Mouse (Mus musculus) liver, embryonic 14.5 days (tissue): Measurements from ENCODE around the gene Wasf2. TPM values are rescaled to one million over a fixed set of nuclear protein-coding genes. Genes with fewer than 3 reads are reported as not detected.
A peak's percentile ranks its signal among the peaks of the same experiment; 100 is the strongest.

Source experiments
- ATAC-seq: fragments of 200-750 bp; cut with Nextera tagmentation; 2 replicates; pipeline ENCODE4 v1.8.0; 2017; ENCODE audit warnings: moderate number of reproducible peaks, mild to moderate bottlenecking, moderate library complexity; ENCODE audit not compliant: insufficient read depth
- DNase-seq, 3 experiments: peaks; one replicate each; pipeline ENCODE4 v3.0.0-alpha.2; 2012 to 2013; ENCODE audit warnings: low read depth in 3 of 3, low spot score in 3 of 3
- H3K27ac ChIP-seq: fragments of 300-500 bp; sonication (generic); 2 replicates; pipeline ENCODE4 v1.5.1; 2014; ENCODE audit warnings: moderate library complexity, mild to moderate bottlenecking, control low read depth, inconsistent platforms
- H3K27me3 ChIP-seq: fragments of 300-500 bp; sonication (generic); 2 replicates; pipeline ENCODE4 v1.6.1; 2014; ENCODE audit warnings: mild to moderate bottlenecking, low read length, moderate library complexity; ENCODE audit not compliant: control insufficient read depth, insufficient read depth
- H3K36me3 ChIP-seq: fragments of 300-500 bp; sonication (generic); replicated peaks from 2 replicates; pipeline ENCODE4 v1.6.1; 2014; ENCODE audit warnings: low read depth; ENCODE audit not compliant: control insufficient read depth, insufficient read depth
- H3K4me1 ChIP-seq, 2 experiments: fragments of 200-500 bp in 1 of 2; fragments of 300-500 bp in 1 of 2; sonication (generic) in 1 of 2; replicated peaks; 2 replicates each; pipeline ENCODE4 v1.6.1; 2012 to 2014; ENCODE audit warnings: antibody characterized with exemption in 1 of 2, inconsistent platforms in 1 of 2, low read length in 1 of 2; ENCODE audit not compliant: control insufficient read depth in 2 of 2, insufficient read depth in 2 of 2
- H3K4me2 ChIP-seq: fragments of 300-500 bp; sonication (generic); 2 replicates; pipeline ENCODE4 v1.6.1; 2014; ENCODE audit warnings: low read depth, mild to moderate bottlenecking, control low read depth, moderate library complexity
- H3K4me3 ChIP-seq, 2 experiments: fragments of 200-500 bp in 1 of 2; fragments of 300-500 bp in 1 of 2; sonication (generic) in 1 of 2; 2 replicates each; pipeline ENCODE4 v1.5.1; 2012 to 2014; ENCODE audit warnings: low read depth in 2 of 2, low read length in 2 of 2, mild to moderate bottlenecking in 2 of 2, control low read depth in 1 of 2, inconsistent platforms in 1 of 2, moderate library complexity in 1 of 2; ENCODE audit not compliant: insufficient read depth in 1 of 2
- H3K9ac ChIP-seq: fragments of 300-500 bp; sonication (generic); replicated peaks from 2 replicates; pipeline ENCODE4 v1.6.1; 2014; ENCODE audit warnings: mild to moderate bottlenecking, control low read depth, moderate library complexity
- H3K9me3 ChIP-seq: fragments of 300-500 bp; sonication (generic); 2 replicates; pipeline ENCODE4 v1.6.1; 2016; ENCODE audit warnings: low read length, mixed read lengths; ENCODE audit not compliant: control insufficient read depth
- CTCF ChIP-seq: IDR thresholded peaks from 2 replicates; pipeline ENCODE4 v1.5.1; 2016; ENCODE audit warnings: antibody characterized with exemption, low read depth, control low read depth
- EP300 ChIP-seq: IDR thresholded peaks from 2 replicates; pipeline ENCODE4 v1.6.1; 2016; ENCODE audit warnings: antibody characterized with exemption, low read depth
- WGBS: fragments of 180-500 bp; shearing (Covaris S2); extraction: QIAGEN DNeasy Blood & Tissue Kit; methylation state at CpG from one replicate; pipeline ENCODE4 v1.1.7; 2014; ENCODE audit not compliant: insufficient replicate concordance; 5-methylcytosine and 5-hydroxymethylcytosine counted together
- polyA plus RNA-seq, 2 experiments: library from polyadenylated mRNA; depleted of rRNA in 1 of 2; stranded (reverse) in 1 of 2; unstranded in 1 of 2; fragments of >200 nt; fragmentation: Nextera tagmentation in 1 of 2; extraction: Ambion mirVana in 1 of 2; gene quantifications; 2 replicates each; pipeline versions ENCODE4 v1.2.1 to v1.2.3; 2012 to 2014

Gene Wasf2
- polyA plus RNA-seq, 2 experiments: 11.4 to 31.4 TPM

DNA sequence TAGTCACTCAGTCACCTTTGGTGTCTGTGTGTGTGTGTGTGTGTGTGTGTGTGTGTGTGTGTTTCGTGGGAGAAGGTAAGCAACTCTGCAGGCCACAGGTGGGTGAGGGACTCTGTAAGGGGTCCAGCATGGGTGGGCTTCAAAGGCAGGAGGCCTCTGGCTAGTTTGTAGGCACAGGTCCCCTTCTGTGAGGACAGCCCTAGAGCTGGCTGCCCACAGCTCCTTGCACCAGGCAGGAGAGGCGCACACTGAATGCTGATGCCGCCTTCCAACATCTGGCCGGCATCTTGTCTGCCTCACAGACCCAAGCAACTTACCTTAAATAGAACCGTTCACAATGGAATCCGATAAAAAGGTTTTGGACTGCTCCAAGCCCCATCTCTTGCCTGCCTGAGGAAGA lies 69.4 kb downstream of the Wasf2 start:
- no peaks in the 10 kb centered on the region for H3K9me3 ChIP-seq
- peaks cover 10% of the 10 kb centered on the region for H3K36me3 ChIP-seq
- WGBS: 74% methylated on average over 6 of the region's 6 CpGs
- H3K4me2 ChIP-seq: no peak overlapping the region
- no peak overlapping the region for H3K4me3 ChIP-seq
- DNase-seq (no peak), ATAC-seq (no peak)
- no peaks in the 10 kb centered on the region for H3K4me1 ChIP-seq
- no peak overlapping the region for H3K27ac ChIP-seq
- no peaks in the 10 kb centered on the region for H3K27me3 ChIP-seq
- H3K9ac ChIP-seq: no peak overlapping the region
- no peak for TF ChIP-seq CTCF
- TF ChIP-seq EP300: no peak

DNA sequence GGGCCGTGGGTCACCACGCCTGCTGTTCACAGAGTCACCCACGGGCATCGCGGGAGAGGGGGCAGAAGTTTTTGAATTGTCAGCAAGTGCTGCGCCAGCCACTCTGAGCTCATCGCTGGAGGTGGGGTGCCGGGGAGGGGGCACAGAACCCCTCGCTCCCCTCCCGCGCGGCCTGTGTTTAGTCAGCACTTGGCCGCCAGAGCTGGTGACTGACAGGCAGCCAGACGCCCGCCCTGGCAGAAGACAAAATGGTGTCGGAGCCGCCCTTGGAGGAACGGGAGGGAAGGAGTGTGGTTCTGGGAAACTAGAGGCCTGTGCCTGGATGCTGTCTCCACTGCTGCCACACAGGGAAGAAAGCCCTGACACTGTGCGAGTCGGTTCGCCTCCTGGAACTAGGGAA lies 70.0 kb downstream of the Wasf2 start:
- no peaks in the 10 kb centered on the region for H3K9me3 ChIP-seq
- H3K27me3 ChIP-seq: no peaks in the 10 kb centered on the region
- H3K27ac ChIP-seq: no peak overlapping the region
- TF ChIP-seq EP300: no peak
- no peak for TF ChIP-seq CTCF
- H3K36me3 ChIP-seq: peaks cover 8% of the 10 kb centered on the region; the same call in 1 of the 2 replicates
- no peak overlapping the region for H3K4me2 ChIP-seq
- no peak overlapping the region for H3K4me3 ChIP-seq
- H3K9ac ChIP-seq: no peak overlapping the region
- ATAC-seq (no peak), DNase-seq (no peak)
- no peaks in the 10 kb centered on the region for H3K4me1 ChIP-seq
- 70% methylated on average over 21 of the region's 21 CpGs for WGBS

DNA sequence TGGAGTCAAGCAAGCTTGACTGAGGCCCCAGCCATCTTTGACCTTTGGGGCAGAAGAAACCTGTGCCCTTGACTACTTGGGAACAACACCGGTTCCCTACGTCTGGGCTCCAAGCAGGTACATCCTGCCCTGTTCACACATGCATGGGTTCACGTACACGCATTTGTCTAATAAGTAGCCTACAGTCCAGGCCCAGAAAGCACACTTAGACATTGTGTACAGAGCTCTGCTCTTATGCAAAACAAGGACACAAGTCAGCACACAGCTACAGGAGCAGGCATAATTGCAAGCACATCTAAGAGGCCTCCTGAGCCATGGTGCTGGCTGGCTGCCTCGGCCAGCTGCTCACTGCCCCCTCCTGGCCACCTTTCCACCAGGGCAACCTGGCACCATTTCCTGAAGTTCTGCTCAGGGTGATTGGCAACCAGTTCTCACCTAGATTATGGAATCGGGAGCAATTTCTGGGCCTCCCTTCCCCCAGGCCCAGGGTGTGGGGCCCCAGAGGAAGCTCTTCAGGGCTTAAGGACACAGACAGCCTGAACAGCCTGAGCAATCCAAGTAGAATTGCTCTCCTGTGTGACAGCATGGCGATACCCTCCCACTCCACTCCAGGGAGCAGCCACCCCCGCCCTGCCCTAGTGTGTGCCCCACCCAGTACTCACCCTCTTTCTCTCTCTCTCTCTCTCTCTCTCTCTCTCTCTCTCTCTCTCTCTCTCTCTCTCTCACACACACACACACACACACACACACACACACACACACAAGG lies 70.9 kb downstream of the Wasf2 start:
- H3K4me2 ChIP-seq: no peak overlapping the region
- H3K27ac ChIP-seq: no peak overlapping the region
- no peaks in the 10 kb centered on the region for H3K27me3 ChIP-seq
- WGBS: 66% methylated on average over 8 of the region's 8 CpGs
- TF ChIP-seq CTCF (peak; percentile 81), EP300 (no peak)
- no peak for ATAC-seq
- H3K9me3 ChIP-seq: no peaks in the 10 kb centered on the region
- no peak overlapping the region for H3K4me3 ChIP-seq
- DNase-seq: no peak
- H3K4me1 ChIP-seq: no peaks in the 10 kb centered on the region
- no peak overlapping the region for H3K9ac ChIP-seq
- peaks cover 2% of the 10 kb centered on the region; the same call in 1 of the 2 replicates for H3K36me3 ChIP-seq

DNA sequence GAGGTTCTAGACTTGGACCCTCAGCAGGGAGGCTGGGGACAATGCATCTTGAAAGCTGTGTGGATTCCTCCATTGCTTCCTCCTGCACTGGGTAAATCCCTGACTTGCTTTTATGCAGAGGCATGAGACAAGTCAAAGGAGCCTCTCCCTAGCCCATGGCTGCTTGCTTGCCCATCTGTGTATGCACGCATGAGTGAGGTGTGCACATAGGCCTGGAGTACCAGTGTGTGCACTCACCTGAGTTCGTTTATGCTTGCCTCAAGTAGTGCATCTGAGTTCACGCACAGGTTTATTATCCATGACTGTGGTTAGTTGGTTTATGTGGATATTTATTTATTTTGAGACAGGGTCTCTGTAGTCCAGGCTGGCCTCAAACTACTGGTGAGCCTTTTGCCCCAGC lies 71.9 kb downstream of the Wasf2 start:
- DNase-seq (no peak), ATAC-seq (no peak)
- H3K9me3 ChIP-seq: no peaks in the 10 kb centered on the region

DNA sequence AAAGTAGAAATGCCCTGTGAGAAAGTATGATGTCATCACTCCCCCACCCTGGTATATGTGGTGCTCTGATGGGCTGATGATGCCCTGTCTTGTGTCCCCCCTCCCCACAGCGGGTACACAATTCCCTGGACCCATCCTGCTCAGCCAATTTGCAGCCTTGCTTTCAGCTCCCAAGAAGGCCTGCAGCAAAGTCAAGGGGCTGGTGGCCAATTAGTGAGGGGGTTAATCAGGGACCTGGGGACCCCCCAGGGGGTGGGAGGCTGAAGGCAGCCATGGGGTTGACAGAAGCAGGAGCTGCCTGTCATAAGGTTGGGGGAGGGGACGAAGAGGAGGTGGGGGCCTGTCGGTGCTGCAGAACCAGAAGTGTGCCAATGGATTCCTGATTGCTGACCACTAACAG lies 73.3 kb downstream of the Wasf2 start:
- no peaks in the 10 kb centered on the region for H3K4me1 ChIP-seq
- DNase-seq: no peak
- TF ChIP-seq CTCF (no peak), EP300 (no peak)
- H3K27me3 ChIP-seq: no peaks in the 10 kb centered on the region
- H3K4me2 ChIP-seq: no peak overlapping the region
- no peak overlapping the region for H3K27ac ChIP-seq
- no peaks in the 10 kb centered on the region for H3K36me3 ChIP-seq
- H3K4me3 ChIP-seq: no peak overlapping the region
- no peak overlapping the region for H3K9ac ChIP-seq
- no peaks in the 10 kb centered on the region for H3K9me3 ChIP-seq
- 48% methylated on average over 3 of the region's 3 CpGs for WGBS
- no peak for ATAC-seq

More for the DNA sequence above, 71.9 kb downstream of the Wasf2 start:
- no peak overlapping the region for H3K4me2 ChIP-seq
- H3K4me3 ChIP-seq: no peak overlapping the region
- H3K9ac ChIP-seq: no peak overlapping the region
- H3K27me3 ChIP-seq: no peaks in the 10 kb centered on the region
- TF ChIP-seq CTCF: no peak
- no peaks in the 10 kb centered on the region for H3K4me1 ChIP-seq
- no peaks in the 10 kb centered on the region for H3K36me3 ChIP-seq
- no peak overlapping the region for H3K27ac ChIP-seq
- 80% methylated on average over 3 of the region's 3 CpGs for WGBS
